Mouse (Mus musculus): ENCODE results near the gene Tmem63b. TPM values are rescaled to one million over a fixed set of nuclear protein-coding genes. Genes with fewer than 3 reads are reported as not detected.

Gene Tmem63b
- polyA plus RNA-seq, 1 experiment from 2014 or later: 40.4 TPM

DNA sequence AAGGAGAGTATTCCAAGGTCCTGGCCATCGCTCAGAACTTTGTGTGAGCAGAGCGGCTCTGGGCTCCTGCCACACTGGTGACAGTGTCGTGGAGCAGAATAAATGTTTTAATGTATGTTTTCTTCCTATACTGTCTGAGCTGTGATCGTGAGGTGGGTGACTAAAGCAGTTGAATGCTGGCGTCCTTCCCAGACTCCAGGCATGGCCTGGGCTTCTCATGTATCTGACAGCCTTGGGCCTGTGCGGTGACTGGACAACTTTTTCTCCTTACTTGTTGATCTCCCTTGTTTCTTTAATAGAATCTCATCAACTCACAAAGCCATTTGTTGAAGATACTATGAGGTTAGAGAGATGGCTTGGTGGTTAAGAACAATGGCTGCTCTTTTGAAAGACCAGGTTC lies 11.7 kb upstream of the Tmem63b start:
- H3K27me3 ChIP-seq (ENCODE audit: control insufficient read depth, insufficient read depth, low read length): no peaks in the 10 kb centered on the region
- WGBS: 58% methylated on average over 6 of the region's 6 CpGs
- H3K4me1 ChIP-seq (ENCODE audit: control insufficient read depth, insufficient read depth, low read length): peaks cover 25% of the 10 kb centered on the region

DNA sequence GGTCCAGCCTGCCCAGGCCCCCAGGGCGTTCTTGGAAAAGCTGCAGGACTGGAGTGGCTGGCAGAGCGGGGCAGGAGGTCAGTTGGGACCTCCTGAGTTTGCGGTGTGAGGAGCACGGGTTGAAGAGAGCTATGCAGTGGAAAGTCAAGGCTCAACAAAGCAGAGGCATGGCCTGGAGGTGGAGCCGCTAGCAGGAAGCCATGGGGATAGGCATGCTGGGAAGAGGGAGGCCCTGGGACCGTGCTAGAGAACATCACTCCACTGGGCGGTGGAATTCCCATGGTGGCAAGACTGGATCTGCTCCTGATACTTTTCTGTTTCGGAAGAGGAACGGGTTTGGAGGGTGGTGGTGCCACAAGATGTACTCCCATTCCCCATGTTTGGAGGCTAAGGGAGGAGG lies 10.3 kb upstream of the Tmem63b start:
- no peak overlapping the region for H3K4me3 ChIP-seq (ENCODE audit: low read length)
- H3K27me3 ChIP-seq (ENCODE audit: control insufficient read depth, insufficient read depth, low read length): no peaks in the 10 kb centered on the region
- no peak overlapping the region for H3K27ac ChIP-seq (ENCODE audit: low read length)
- H3K9me3 ChIP-seq (replicated peaks; ENCODE audit: control insufficient read depth, low read length): no peaks in the 10 kb centered on the region
- no peak overlapping the region for H3K4me2 ChIP-seq (ENCODE audit: low read depth, low read length)
- ATAC-seq (replicated peaks; ENCODE audit: extremely low read depth, insufficient read depth, low FRiP score): no peak
- peaks cover 25% of the 10 kb centered on the region for H3K4me1 ChIP-seq (ENCODE audit: control insufficient read depth, insufficient read depth, low read length)
- no peak overlapping the region for H3K9ac ChIP-seq (ENCODE audit: low read length)
- WGBS: 89% methylated on average over 9 of the region's 9 CpGs
- peaks cover 12% of the 10 kb centered on the region; the same call in 1 of the 2 replicates for H3K36me3 ChIP-seq (ENCODE audit: control insufficient read depth, insufficient read depth)

More for the DNA sequence above, 11.7 kb upstream of the Tmem63b start:
- H3K27ac ChIP-seq (ENCODE audit: low read length): no peak overlapping the region
- no peak for ATAC-seq (replicated peaks; ENCODE audit: extremely low read depth, insufficient read depth, low FRiP score)
- H3K4me2 ChIP-seq (ENCODE audit: low read depth, low read length): no peak overlapping the region
- peaks cover 12% of the 10 kb centered on the region; the same call in 1 of the 2 replicates for H3K36me3 ChIP-seq (ENCODE audit: control insufficient read depth, insufficient read depth)
- no peaks in the 10 kb centered on the region for H3K9me3 ChIP-seq (replicated peaks; ENCODE audit: control insufficient read depth, low read length)
- H3K9ac ChIP-seq (ENCODE audit: low read length): no peak overlapping the region
- H3K4me3 ChIP-seq (ENCODE audit: low read length): no peak overlapping the region

DNA sequence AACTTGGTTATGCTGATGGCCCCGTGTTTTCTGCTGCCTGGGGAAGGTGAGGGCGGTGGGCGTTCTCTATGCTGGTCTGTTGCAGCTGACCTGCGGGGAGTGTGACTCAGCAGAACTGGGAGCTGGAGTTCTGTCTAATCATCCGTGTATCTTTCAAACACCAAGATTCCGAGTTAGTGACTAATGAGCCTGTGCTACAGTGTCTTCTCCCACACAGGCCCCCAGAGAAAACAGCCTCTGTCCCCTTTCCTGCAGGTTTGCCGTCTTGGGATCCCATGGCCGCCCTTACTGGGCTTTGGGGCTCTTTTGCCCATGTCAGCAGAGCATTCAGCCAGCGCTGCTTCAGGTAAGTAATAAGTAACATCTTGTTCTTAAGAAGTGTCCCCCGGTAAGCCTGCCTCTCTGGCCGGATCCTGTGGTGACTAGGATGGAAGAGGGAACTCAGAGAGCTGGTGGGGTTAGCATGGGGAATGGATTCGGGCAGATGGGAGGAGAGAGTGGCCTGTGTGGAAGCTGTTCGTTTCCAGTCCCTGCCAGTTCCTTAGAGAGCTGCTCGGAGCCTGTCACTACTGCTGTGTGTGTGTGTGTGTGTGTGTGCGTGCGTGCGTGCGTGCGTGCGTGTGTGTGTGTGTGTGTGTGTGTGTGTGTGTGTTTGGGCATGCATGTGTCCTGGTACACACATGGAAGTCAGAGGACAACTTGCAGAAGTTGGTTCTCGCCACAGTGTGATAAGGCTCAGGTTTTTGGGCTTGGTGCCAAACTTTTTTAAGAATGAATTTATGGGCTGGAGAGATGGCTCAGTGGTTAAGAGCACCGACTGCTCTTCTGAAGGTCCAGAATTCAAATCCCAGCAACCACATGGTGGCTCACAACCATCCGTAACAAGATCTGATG lies 8.8 kb upstream of the Tmem63b start:
- H3K4me3 ChIP-seq (ENCODE audit: low read length): no peak overlapping the region
- H3K27me3 ChIP-seq (ENCODE audit: control insufficient read depth, insufficient read depth, low read length): no peaks in the 10 kb centered on the region
- H3K4me2 ChIP-seq (ENCODE audit: low read depth, low read length): no peak overlapping the region
- ATAC-seq (replicated peaks; ENCODE audit: extremely low read depth, insufficient read depth, low FRiP score): no peak
- peaks cover 12% of the 10 kb centered on the region; the same call in 1 of the 2 replicates for H3K36me3 ChIP-seq (ENCODE audit: control insufficient read depth, insufficient read depth)
- H3K9me3 ChIP-seq (replicated peaks; ENCODE audit: control insufficient read depth, low read length): no peaks in the 10 kb centered on the region
- H3K4me1 ChIP-seq (ENCODE audit: control insufficient read depth, insufficient read depth, low read length): peaks cover 21% of the 10 kb centered on the region
- no peak overlapping the region for H3K27ac ChIP-seq (ENCODE audit: low read length)
- 0 out of 2 replicates have a peak overlapping the region, but pooled peaks have one; percentile 23 for H3K9ac ChIP-seq (ENCODE audit: low read length)
- 52% methylated on average over 23 of the region's 23 CpGs for WGBS

DNA sequence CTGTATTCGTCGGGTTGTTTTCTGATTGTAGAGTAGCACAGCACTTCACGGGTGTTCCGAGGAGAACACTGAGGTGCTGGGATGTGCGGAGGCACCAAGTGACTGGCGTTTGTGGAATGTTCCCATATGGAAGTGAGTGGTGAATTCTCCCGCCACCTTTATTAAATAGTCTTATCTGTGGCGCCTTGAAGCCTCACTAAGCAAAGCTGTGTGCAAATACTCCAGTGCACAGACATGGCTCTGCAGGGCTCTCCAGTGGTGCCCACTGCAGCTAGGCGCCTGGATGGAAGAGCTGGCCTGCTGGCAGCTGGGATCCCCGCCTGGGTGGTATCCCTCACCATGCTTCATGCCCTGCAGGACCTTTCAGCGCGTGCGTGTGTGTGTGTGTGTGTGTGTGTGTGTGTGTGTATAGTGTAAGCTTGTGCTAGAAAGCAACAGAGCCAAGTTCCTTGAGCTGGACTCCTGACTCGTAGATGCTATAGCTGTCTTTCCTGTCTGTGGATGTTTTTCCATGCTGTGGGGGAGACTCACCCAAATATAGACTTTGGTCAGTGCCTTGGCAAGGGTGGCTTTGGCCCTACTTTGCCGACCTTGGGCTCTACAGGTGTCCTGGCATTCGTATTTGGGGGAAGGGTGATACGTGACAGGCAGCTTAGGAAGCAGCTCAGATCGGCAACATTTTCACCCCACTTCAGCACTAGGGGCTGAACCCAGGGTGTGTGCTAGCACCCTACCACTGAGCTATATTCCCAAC lies 7.3 kb upstream of the Tmem63b start:
- 0 out of 2 replicates have a peak overlapping the region, but pooled peaks have one; percentile 12 for H3K9ac ChIP-seq (ENCODE audit: low read length)
- WGBS: 53% methylated on average over 18 of the region's 18 CpGs
- peaks cover 11% of the 10 kb centered on the region; the same call in 1 of the 2 replicates for H3K36me3 ChIP-seq (ENCODE audit: control insufficient read depth, insufficient read depth)
- peak; percentile 26; the same call in 1 of the 2 replicates for ATAC-seq (replicated peaks; ENCODE audit: extremely low read depth, insufficient read depth, low FRiP score)
- no peaks in the 10 kb centered on the region for H3K9me3 ChIP-seq (replicated peaks; ENCODE audit: control insufficient read depth, low read length)
- no peak overlapping the region for H3K4me3 ChIP-seq (ENCODE audit: low read length)
- H3K27ac ChIP-seq (ENCODE audit: low read length): no peak overlapping the region
- 0 out of 2 replicates have a peak overlapping the region, but pooled peaks have one; percentile 3 for H3K4me2 ChIP-seq (ENCODE audit: low read depth, low read length)
- no peaks in the 10 kb centered on the region for H3K27me3 ChIP-seq (ENCODE audit: control insufficient read depth, insufficient read depth, low read length)
- H3K4me1 ChIP-seq (ENCODE audit: control insufficient read depth, insufficient read depth, low read length): peaks cover 25% of the 10 kb centered on the region

DNA sequence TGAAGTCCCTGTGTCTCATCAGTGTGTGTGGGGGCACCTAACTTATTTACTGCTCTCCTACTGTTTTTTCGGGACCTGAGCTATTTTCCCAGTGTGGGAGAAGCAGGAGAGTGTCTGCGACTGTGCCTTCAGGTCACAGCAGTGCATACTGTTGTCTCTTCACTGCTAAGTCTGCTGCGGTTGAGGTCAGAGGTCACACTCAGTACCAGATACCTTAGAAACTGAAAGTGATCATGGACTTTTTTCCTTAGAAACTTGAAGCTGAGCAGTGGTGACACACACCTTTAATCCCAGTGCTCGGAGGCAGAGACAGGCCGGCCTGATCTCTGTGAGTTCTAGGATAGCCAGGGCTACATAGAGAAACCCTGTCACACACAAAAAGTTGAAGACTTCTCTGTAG lies 5.5 kb upstream of the Tmem63b start:
- peaks cover 4% of the 10 kb centered on the region; the same call in 1 of the 2 replicates for H3K36me3 ChIP-seq (ENCODE audit: control insufficient read depth, insufficient read depth)

DNA sequence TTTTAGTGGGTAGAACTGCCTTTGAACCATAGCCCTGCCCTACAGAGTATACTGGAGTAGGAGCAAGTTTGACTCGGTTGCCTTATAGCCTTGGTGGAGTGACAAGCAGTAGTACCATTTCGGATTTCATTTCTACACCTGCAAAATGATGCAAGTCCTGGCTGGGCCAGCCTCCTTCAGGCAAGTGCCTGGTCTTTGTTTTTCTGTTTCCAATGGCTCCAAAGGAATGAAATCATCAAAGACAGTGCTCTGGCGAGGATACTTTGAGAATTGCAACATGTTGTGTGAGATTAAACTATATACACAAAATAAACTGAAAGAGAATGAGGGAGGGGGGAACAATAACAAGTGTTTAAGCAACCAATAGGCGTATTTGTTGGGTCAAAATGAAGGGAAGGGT lies 3.3 kb upstream of the Tmem63b start:
- Histone ChIP-seq H3K4me3 (ENCODE audit: low read length) (no peak overlapping the region), H3K4me2 (ENCODE audit: low read depth, low read length) (no peak overlapping the region), H3K9ac (ENCODE audit: low read length) (no peak overlapping the region), H3K27ac (ENCODE audit: low read length) (no peak overlapping the region), H3K9me3 (replicated peaks; ENCODE audit: control insufficient read depth, low read length) (no peaks in the 10 kb centered on the region), H3K27me3 (ENCODE audit: control insufficient read depth, insufficient read depth, low read length) (no peaks in the 10 kb centered on the region), H3K36me3 (ENCODE audit: control insufficient read depth, insufficient read depth) (no peaks in the 10 kb centered on the region), H3K4me1 (ENCODE audit: control insufficient read depth, insufficient read depth, low read length) (peaks cover 31% of the 10 kb centered on the region)
- ATAC-seq (replicated peaks; ENCODE audit: extremely low read depth, insufficient read depth, low FRiP score): no peak
- 88% methylated on average over 4 of the region's 4 CpGs for WGBS

More for the DNA sequence above, 5.5 kb upstream of the Tmem63b start:
- ATAC-seq (replicated peaks; ENCODE audit: extremely low read depth, insufficient read depth, low FRiP score): no peak
- Histone ChIP-seq H3K4me3 (ENCODE audit: low read length) (no peak overlapping the region), H3K4me1 (ENCODE audit: control insufficient read depth, insufficient read depth, low read length) (peaks cover 33% of the 10 kb centered on the region), H3K27ac (ENCODE audit: low read length) (no peak overlapping the region), H3K4me2 (ENCODE audit: low read depth, low read length) (no peak overlapping the region), H3K27me3 (ENCODE audit: control insufficient read depth, insufficient read depth, low read length) (no peaks in the 10 kb centered on the region), H3K9ac (ENCODE audit: low read length) (no peak overlapping the region), H3K9me3 (replicated peaks; ENCODE audit: control insufficient read depth, low read length) (no peaks in the 10 kb centered on the region)
- WGBS: 80% methylated on average over 5 of the region's 5 CpGs

DNA sequence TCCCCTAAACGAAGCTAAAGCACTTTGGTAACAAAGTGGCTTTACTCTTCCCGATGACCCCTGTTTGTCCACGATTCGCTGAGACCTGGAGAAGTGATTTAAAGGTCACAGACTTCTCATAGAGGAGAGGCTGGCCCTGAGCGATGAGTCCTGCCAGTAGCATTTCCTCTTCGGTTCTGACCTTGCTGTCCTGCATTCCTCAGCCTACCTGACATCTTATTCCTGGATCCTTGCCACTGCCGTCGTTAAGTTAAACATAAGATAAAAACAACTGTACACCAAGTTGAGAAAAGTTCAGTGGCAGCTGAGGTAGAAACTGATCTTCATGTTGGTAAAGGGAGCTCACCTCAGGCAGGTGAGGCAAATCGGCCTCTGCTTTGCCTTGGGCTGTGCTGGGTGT lies 2.4 kb upstream of the Tmem63b start:
- Histone ChIP-seq H3K27me3 (ENCODE audit: control insufficient read depth, insufficient read depth, low read length) (no peaks in the 10 kb centered on the region), H3K9me3 (replicated peaks; ENCODE audit: control insufficient read depth, low read length) (no peaks in the 10 kb centered on the region), H3K4me3 (ENCODE audit: low read length) (no peak overlapping the region), H3K9ac (ENCODE audit: low read length) (peak overlapping the region; percentile 11; the same call in 1 of the 2 replicates), H3K4me1 (ENCODE audit: control insufficient read depth, insufficient read depth, low read length) (peaks cover 28% of the 10 kb centered on the region), H3K36me3 (ENCODE audit: control insufficient read depth, insufficient read depth) (no peaks in the 10 kb centered on the region), H3K27ac (ENCODE audit: low read length) (no peak overlapping the region; the same call in 1 of the 2 replicates), H3K4me2 (ENCODE audit: low read depth, low read length) (no peak overlapping the region)
- WGBS: 51% methylated on average over 9 of the region's 9 CpGs
- no peak for ATAC-seq (replicated peaks; ENCODE audit: extremely low read depth, insufficient read depth, low FRiP score)

DNA sequence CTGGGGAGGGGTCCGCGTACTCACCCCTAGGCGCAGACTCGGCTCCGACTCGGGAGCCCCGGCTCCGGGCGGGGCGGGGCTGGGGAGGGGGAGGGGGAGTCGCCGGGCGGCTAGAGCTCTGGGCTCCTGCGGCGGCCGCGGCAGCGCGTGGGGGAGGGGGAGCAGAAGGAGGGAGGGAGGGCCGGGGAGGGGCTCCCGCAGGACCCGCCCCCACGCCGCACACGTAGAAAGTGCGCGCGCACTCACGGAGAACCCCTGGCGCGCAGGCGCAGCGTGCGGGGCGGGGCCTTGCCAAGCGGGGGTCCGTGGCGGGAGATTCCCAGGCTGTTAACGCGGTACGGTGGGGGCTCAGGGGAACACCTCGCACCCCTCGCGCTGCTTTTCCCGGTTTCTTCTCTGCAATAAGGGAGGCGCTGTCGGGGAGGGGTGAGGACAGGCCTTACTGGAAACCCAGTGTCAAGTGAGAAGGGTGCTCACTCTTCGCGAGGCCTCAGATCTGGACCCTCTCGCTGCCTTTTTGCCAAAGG lies 549 bp downstream of the Tmem63b start, which contains the start of gene Mrpl14:
Mrpl14 (plus strand) TSS at position 230 of the 527 bp plus-strand sequence.
- peaks cover 23% of the 10 kb centered on the region for H3K4me1 ChIP-seq (ENCODE audit: control insufficient read depth, insufficient read depth, low read length)
- H3K4me3 ChIP-seq (ENCODE audit: low read length): peak within 1 kb of the TSS; percentile 96
- ATAC-seq (replicated peaks; ENCODE audit: extremely low read depth, insufficient read depth, low FRiP score): peak; percentile 80
- H3K9me3 ChIP-seq (replicated peaks; ENCODE audit: control insufficient read depth, low read length): no peaks in the 10 kb centered on the region
- H3K9ac ChIP-seq (ENCODE audit: low read length): peak within 1 kb of the TSS; percentile 91
- peak within 1 kb of the TSS; percentile 86 for H3K4me2 ChIP-seq (ENCODE audit: low read depth, low read length)
- H3K27me3 ChIP-seq (ENCODE audit: control insufficient read depth, insufficient read depth, low read length): no peaks in the 10 kb centered on the region
- peak within 1 kb of the TSS; percentile 81 for H3K27ac ChIP-seq (ENCODE audit: low read length)
- WGBS: under 1% methylated on average over 43 of the region's 50 CpGs
- no peaks in the 10 kb centered on the region for H3K36me3 ChIP-seq (ENCODE audit: control insufficient read depth, insufficient read depth)

All from heart, embryonic 16.5 days (tissue).